Mouse (Mus musculus): Measurements from ENCODE around the gene Svs2.

GRCm38 (mm10) chr2:164199626-164200327 is 38.5 kb downstream of the Svs2 start, which contains the start of gene Wfdc15a:
- TF ChIP-seq POLR2A (IDR thresholded peaks at IDR 0.05; ENCODE audit: insufficient read depth, low read depth, low read length) = no peak
- no peak for TF ChIP-seq CTCF (IDR thresholded peaks at IDR 0.05; ENCODE audit: insufficient read depth, low read depth, low read length)
